Mouse (Mus musculus) intestine, embryonic 16.5 days (tissue): ENCODE data around the gene Gm10160. TPM values are rescaled to one million over a fixed set of nuclear protein-coding genes. Genes with fewer than 3 reads are reported as not detected.

Experiments used
- ATAC-seq: fragments of 200-750 bp; cut with Nextera tagmentation; 2 replicates; pipeline ENCODE4 v1.8.0; 2017; ENCODE audit warnings: moderate TSS enrichment, moderate library complexity
- H3K27ac ChIP-seq: fragments of 300-500 bp; sonication (generic); 2 replicates; pipeline ENCODE4 v1.5.1; 2014; ENCODE audit warnings: mild to moderate bottlenecking, low read length
- H3K27me3 ChIP-seq: fragments of 300-500 bp; sonication (generic); replicated peaks from 2 replicates; pipeline ENCODE4 v1.6.1; 2014; ENCODE audit warnings: low read length, control low read depth, mixed read lengths; ENCODE audit not compliant: control insufficient read depth, insufficient read depth
- H3K36me3 ChIP-seq: fragments of 300-500 bp; sonication (generic); 2 replicates; pipeline ENCODE4 v1.6.1; 2014; ENCODE audit warnings: low read length, control low read depth; ENCODE audit not compliant: control insufficient read depth, insufficient read depth
- H3K4me1 ChIP-seq: fragments of 300-500 bp; sonication (generic); 2 replicates; pipeline ENCODE4 v1.6.1; 2014; ENCODE audit warnings: low read length, control low read depth, mixed read lengths; ENCODE audit not compliant: control insufficient read depth, insufficient read depth
- H3K4me2 ChIP-seq: fragments of 300-500 bp; sonication (generic); 2 replicates; pipeline ENCODE4 v1.6.1; 2014; ENCODE audit warnings: low read depth, low read length, control low read depth
- H3K4me3 ChIP-seq: fragments of 300-500 bp; sonication (generic); 2 replicates; pipeline ENCODE4 v1.5.1; 2014; ENCODE audit warnings: mild to moderate bottlenecking, low read length
- H3K9ac ChIP-seq: fragments of 300-500 bp; sonication (generic); 2 replicates; pipeline ENCODE4 v1.6.1; 2014; ENCODE audit warnings: low read depth, low read length
- H3K9me3 ChIP-seq: fragments of 300-500 bp; sonication (generic); 2 replicates; pipeline ENCODE4 v1.6.1; 2016; ENCODE audit warnings: low read length, control low read depth; ENCODE audit not compliant: control insufficient read depth
- WGBS: fragments of 180-500 bp; shearing (Covaris S2); extraction: QIAGEN DNeasy Blood & Tissue Kit; methylation state at CpG from one replicate; pipeline ENCODE4 v1.1.7; 2014; 5-methylcytosine and 5-hydroxymethylcytosine counted together
- polyA plus RNA-seq: library from polyadenylated mRNA; unstranded; fragments of >200 nt; fragmentation: Nextera tagmentation; extraction: Ambion mirVana; gene quantifications from 2 replicates; pipeline ENCODE4 v1.2.1, GENCODE M21; 2015

The Gm10160 gene
- polyA plus RNA-seq: not detected in 2 replicates

- H3K36me3 ChIP-seq: no peaks in the 10 kb centered on the region
- H3K27me3 ChIP-seq: peaks cover 25% of the 10 kb centered on the region
- ATAC-seq: no peak
- H3K9ac ChIP-seq: no peak within 1 kb of the TSS
- H3K4me3 ChIP-seq: no peak within 1 kb of the TSS
- no peaks in the 10 kb centered on the region for H3K9me3 ChIP-seq
- 78% methylated on average over 1 of the region's 1 CpGs for WGBS
- no peak within 1 kb of the TSS; the same call in 1 of the 2 replicates for H3K4me2 ChIP-seq
- H3K4me1 ChIP-seq: no peaks in the 10 kb centered on the region; the same call in 1 of the 2 replicates
- H3K27ac ChIP-seq: no peak within 1 kb of the TSS
Measured at GRCm38 (mm10) chr7:81855694-81856093, at the start of gene Gm10160. TSS of gene Gm10160 (minus strand) at chr7:81855794.

- 84% methylated on average over 2 of the region's 2 CpGs for WGBS
- no peak for ATAC-seq
Measured at GRCm38 (mm10) chr7:81904926-81905325, 49.3 kb upstream of the Gm10160 start.

GRCm38 (mm10) chr7:81904094-81904493, 48.5 kb upstream of the Gm10160 start:
- H3K27ac ChIP-seq: no peak overlapping the region
- H3K4me3 ChIP-seq: no peak overlapping the region
- no peaks in the 10 kb centered on the region for H3K36me3 ChIP-seq
- no peak overlapping the region for H3K4me2 ChIP-seq
- H3K27me3 ChIP-seq: no peaks in the 10 kb centered on the region
- 0 out of 2 replicates have a peak, but pooled peaks cover 3% of the 10 kb centered on the region for H3K4me1 ChIP-seq
- no peak overlapping the region for H3K9ac ChIP-seq
- WGBS: 70% methylated on average over 4 of the region's 4 CpGs
- H3K9me3 ChIP-seq: no peaks in the 10 kb centered on the region
- ATAC-seq: no peak

More at GRCm38 (mm10) chr7:81904926-81905325, 49.3 kb upstream of the Gm10160 start:
- no peaks in the 10 kb centered on the region for H3K36me3 ChIP-seq
- no peak overlapping the region for H3K27ac ChIP-seq
- 0 out of 2 replicates have a peak, but pooled peaks cover 3% of the 10 kb centered on the region for H3K4me1 ChIP-seq
- no peaks in the 10 kb centered on the region for H3K9me3 ChIP-seq
- H3K4me3 ChIP-seq: no peak overlapping the region
- H3K9ac ChIP-seq: no peak overlapping the region
- no peak overlapping the region for H3K4me2 ChIP-seq
- H3K27me3 ChIP-seq: no peaks in the 10 kb centered on the region

- H3K4me1 ChIP-seq: 0 out of 2 replicates have a peak, but pooled peaks cover 2% of the 10 kb centered on the region
- WGBS: 74% methylated on average over 11 of the region's 11 CpGs
- H3K4me3 ChIP-seq: no peak overlapping the region
- no peaks in the 10 kb centered on the region for H3K36me3 ChIP-seq
- H3K27ac ChIP-seq: no peak overlapping the region
- no peaks in the 10 kb centered on the region for H3K9me3 ChIP-seq
- H3K9ac ChIP-seq: no peak overlapping the region
- H3K27me3 ChIP-seq: no peaks in the 10 kb centered on the region
- no peak overlapping the region for H3K4me2 ChIP-seq
- no peak for ATAC-seq
Measured at GRCm38 (mm10) chr7:81899361-81899760, 43.8 kb upstream of the Gm10160 start.

GRCm38 (mm10) chr7:81885128-81885527, 29.5 kb upstream of the Gm10160 start:
- Histone ChIP-seq H3K27ac (no peak overlapping the region), H3K36me3 (no peaks in the 10 kb centered on the region), H3K4me1 (no peaks in the 10 kb centered on the region), H3K9me3 (no peaks in the 10 kb centered on the region), H3K4me3 (no peak overlapping the region), H3K27me3 (no peaks in the 10 kb centered on the region), H3K9ac (no peak overlapping the region), H3K4me2 (no peak overlapping the region)
- no peak for ATAC-seq
- 86% methylated on average over 4 of the region's 4 CpGs for WGBS

GRCm38 (mm10) chr7:81881600-81881999, 26.0 kb upstream of the Gm10160 start:
- 65% methylated on average over 3 of the region's 3 CpGs for WGBS

GRCm38 (mm10) chr7:81880797-81881196, 25.2 kb upstream of the Gm10160 start:
- Histone ChIP-seq H3K4me2 (no peak overlapping the region), H3K4me3 (no peak overlapping the region), H3K27me3 (no peaks in the 10 kb centered on the region), H3K9ac (no peak overlapping the region), H3K27ac (no peak overlapping the region), H3K36me3 (no peaks in the 10 kb centered on the region), H3K4me1 (no peaks in the 10 kb centered on the region), H3K9me3 (no peaks in the 10 kb centered on the region)
- no peak for ATAC-seq
- WGBS: 84% methylated on average over 4 of the region's 4 CpGs

More at GRCm38 (mm10) chr7:81881600-81881999, 26.0 kb upstream of the Gm10160 start:
- Histone ChIP-seq H3K36me3 (no peaks in the 10 kb centered on the region), H3K27ac (no peak overlapping the region), H3K9ac (no peak overlapping the region), H3K4me3 (no peak overlapping the region), H3K9me3 (no peaks in the 10 kb centered on the region), H3K27me3 (no peaks in the 10 kb centered on the region), H3K4me2 (no peak overlapping the region), H3K4me1 (no peaks in the 10 kb centered on the region)
- ATAC-seq: no peak

GRCm38 (mm10) chr7:81880286-81880685, 24.7 kb upstream of the Gm10160 start:
- Histone ChIP-seq H3K4me2 (no peak overlapping the region), H3K9ac (no peak overlapping the region), H3K9me3 (no peaks in the 10 kb centered on the region), H3K27me3 (no peaks in the 10 kb centered on the region), H3K27ac (no peak overlapping the region), H3K4me3 (no peak overlapping the region), H3K4me1 (no peaks in the 10 kb centered on the region), H3K36me3 (no peaks in the 10 kb centered on the region)
- no peak for ATAC-seq
- 83% methylated on average over 5 of the region's 5 CpGs for WGBS

GRCm38 (mm10) chr7:81875372-81875771, 19.8 kb upstream of the Gm10160 start:
- no peak for ATAC-seq
- H3K27me3 ChIP-seq: no peaks in the 10 kb centered on the region
- 60% methylated on average over 9 of the region's 9 CpGs for WGBS

GRCm38 (mm10) chr7:81874636-81875035, 19.0 kb upstream of the Gm10160 start:
- ATAC-seq: no peak
- Histone ChIP-seq H3K4me2 (no peak overlapping the region), H3K27me3 (no peaks in the 10 kb centered on the region), H3K9ac (no peak overlapping the region), H3K4me3 (no peak overlapping the region), H3K27ac (no peak overlapping the region), H3K36me3 (no peaks in the 10 kb centered on the region), H3K4me1 (no peaks in the 10 kb centered on the region), H3K9me3 (no peaks in the 10 kb centered on the region)
- 70% methylated on average over 6 of the region's 6 CpGs for WGBS

More at GRCm38 (mm10) chr7:81875372-81875771, 19.8 kb upstream of the Gm10160 start:
- no peak overlapping the region for H3K27ac ChIP-seq
- no peaks in the 10 kb centered on the region for H3K4me1 ChIP-seq
- H3K4me3 ChIP-seq: no peak overlapping the region
- no peak overlapping the region for H3K4me2 ChIP-seq
- no peaks in the 10 kb centered on the region for H3K9me3 ChIP-seq
- no peaks in the 10 kb centered on the region for H3K36me3 ChIP-seq
- H3K9ac ChIP-seq: no peak overlapping the region
